Mouse (Mus musculus) neural tube, embryonic 10.5 days (tissue): ENCODE measurements around the gene Acap1.

ENCODE experiments used
- DNase-seq: peaks from one replicate; pipeline ENCODE4 v3.0.0-alpha.2; 2017; ENCODE audit warnings: low spot score; ENCODE audit errors: extremely low spot score

The Acap1 gene

GRCm38 (mm10) chr11:69837952-69838713 is 57.2 kb downstream of the Acap1 start, which contains the start of gene Tmem256:
Tmem256 (plus strand) TSS chr11:69838514.
- DNase-seq = peak; percentile 95

- DNase-seq = no peak
Measured at GRCm38 (mm10) chr11:69837604-69837951, 57.8 kb downstream of the Acap1 start, which contains the start of gene Nlgn2. Nlgn2 (minus strand) TSS chr11:69837784.

GRCm38 (mm10) chr11:69836703-69837576 is 58.4 kb downstream of the Acap1 start:
- peak; percentile 56 for DNase-seq

- no peak for DNase-seq
Measured at GRCm38 (mm10) chr11:69835966-69836335, 59.4 kb downstream of the Acap1 start.

- peak; percentile 61 for DNase-seq
Measured at GRCm38 (mm10) chr11:69835326-69835965, 59.9 kb downstream of the Acap1 start.

GRCm38 (mm10) chr11:69834001-69834549 is 61.3 kb downstream of the Acap1 start:
- peak; percentile 48 for DNase-seq

GRCm38 (mm10) chr11:69833554-69833953 is 61.8 kb downstream of the Acap1 start:
- no peak for DNase-seq
